Mouse (Mus musculus): ENCODE measurements at regions not wholly inside any gene's neighbourhood (a gene's known extent, or its start where the extent isn't known, plus 50 kb on each side); places are given as distances from the start of the nearest gene placed in this dataset.

GRCm38 (mm10) chr2:51682177-51682576 lies 54.9 kb downstream of the Tas2r134 start:
- no peak for DNase-seq (ENCODE audit: low read depth, low spot score)
- Histone ChIP-seq H3K36me3 (ENCODE audit: control insufficient read depth, insufficient read depth, low read length, poor library complexity, severe bottlenecking) (no peaks in the 10 kb centered on the region), H3K27me3 (ENCODE audit: control insufficient read depth, insufficient read depth, low read length, poor library complexity, severe bottlenecking) (no peaks in the 10 kb centered on the region)

GRCm38 (mm10) chr2:51682745-51683144 lies 55.4 kb downstream of the Tas2r134 start:
- Histone ChIP-seq H3K36me3 (ENCODE audit: control insufficient read depth, insufficient read depth, low read length, poor library complexity, severe bottlenecking) (no peaks in the 10 kb centered on the region), H3K27me3 (ENCODE audit: control insufficient read depth, insufficient read depth, low read length, poor library complexity, severe bottlenecking) (no peaks in the 10 kb centered on the region)
- no peak for DNase-seq (ENCODE audit: low read depth, low spot score)

- H3K27me3 ChIP-seq (ENCODE audit: control insufficient read depth, insufficient read depth, low read length, poor library complexity, severe bottlenecking): no peaks in the 10 kb centered on the region
- no peaks in the 10 kb centered on the region for H3K36me3 ChIP-seq (ENCODE audit: control insufficient read depth, insufficient read depth, low read length, poor library complexity, severe bottlenecking)
- DNase-seq (ENCODE audit: low read depth, low spot score): no peak
Observed at GRCm38 (mm10) chr2:51705110-51705509, 77.8 kb downstream of the Tas2r134 start.

GRCm38 (mm10) chr2:51708701-51709100 lies 81.4 kb downstream of the Tas2r134 start:
- DNase-seq (ENCODE audit: low read depth, low spot score): no peak
- no peaks in the 10 kb centered on the region for H3K27me3 ChIP-seq (ENCODE audit: control insufficient read depth, insufficient read depth, low read length, poor library complexity, severe bottlenecking)
- no peaks in the 10 kb centered on the region for H3K36me3 ChIP-seq (ENCODE audit: control insufficient read depth, insufficient read depth, low read length, poor library complexity, severe bottlenecking)

- H3K36me3 ChIP-seq (ENCODE audit: control insufficient read depth, insufficient read depth, low read length, poor library complexity, severe bottlenecking): no peaks in the 10 kb centered on the region
- H3K27me3 ChIP-seq (ENCODE audit: control insufficient read depth, insufficient read depth, low read length, poor library complexity, severe bottlenecking): no peaks in the 10 kb centered on the region
- DNase-seq (ENCODE audit: low read depth, low spot score): no peak
Observed at GRCm38 (mm10) chr2:51712611-51713010, 85.3 kb downstream of the Tas2r134 start.

- no peak for DNase-seq (ENCODE audit: low read depth, low spot score)
- Histone ChIP-seq H3K27me3 (ENCODE audit: control insufficient read depth, insufficient read depth, low read length, poor library complexity, severe bottlenecking) (no peaks in the 10 kb centered on the region), H3K36me3 (ENCODE audit: control insufficient read depth, insufficient read depth, low read length, poor library complexity, severe bottlenecking) (no peaks in the 10 kb centered on the region)
Observed at GRCm38 (mm10) chr2:51730805-51731204, 103.5 kb downstream of the Tas2r134 start.

GRCm38 (mm10) chr2:51731703-51732102 lies 104.4 kb downstream of the Tas2r134 start:
- Histone ChIP-seq H3K27me3 (ENCODE audit: control insufficient read depth, insufficient read depth, low read length, poor library complexity, severe bottlenecking) (no peaks in the 10 kb centered on the region), H3K36me3 (ENCODE audit: control insufficient read depth, insufficient read depth, low read length, poor library complexity, severe bottlenecking) (no peaks in the 10 kb centered on the region)
- no peak for DNase-seq (ENCODE audit: low read depth, low spot score)

GRCm38 (mm10) chr2:51732355-51732754 lies 105.0 kb downstream of the Tas2r134 start:
- no peaks in the 10 kb centered on the region for H3K36me3 ChIP-seq (ENCODE audit: control insufficient read depth, insufficient read depth, low read length, poor library complexity, severe bottlenecking)
- H3K27me3 ChIP-seq (ENCODE audit: control insufficient read depth, insufficient read depth, low read length, poor library complexity, severe bottlenecking): no peaks in the 10 kb centered on the region
- DNase-seq (ENCODE audit: low read depth, low spot score): no peak

- Histone ChIP-seq H3K27me3 (ENCODE audit: control insufficient read depth, insufficient read depth, low read length, poor library complexity, severe bottlenecking) (no peaks in the 10 kb centered on the region), H3K36me3 (ENCODE audit: control insufficient read depth, insufficient read depth, low read length, poor library complexity, severe bottlenecking) (no peaks in the 10 kb centered on the region)
- DNase-seq (ENCODE audit: low read depth, low spot score): no peak
Observed at GRCm38 (mm10) chr2:51733218-51733617, 105.9 kb downstream of the Tas2r134 start.

GRCm38 (mm10) chr2:51736452-51736851 lies 109.1 kb downstream of the Tas2r134 start:
- no peak for DNase-seq (ENCODE audit: low read depth, low spot score)
- H3K27me3 ChIP-seq (ENCODE audit: control insufficient read depth, insufficient read depth, low read length, poor library complexity, severe bottlenecking): no peaks in the 10 kb centered on the region
- H3K36me3 ChIP-seq (ENCODE audit: control insufficient read depth, insufficient read depth, low read length, poor library complexity, severe bottlenecking): no peaks in the 10 kb centered on the region

- Histone ChIP-seq H3K36me3 (ENCODE audit: control insufficient read depth, insufficient read depth, low read length, poor library complexity, severe bottlenecking) (no peaks in the 10 kb centered on the region), H3K27me3 (ENCODE audit: control insufficient read depth, insufficient read depth, low read length, poor library complexity, severe bottlenecking) (no peaks in the 10 kb centered on the region)
- peak; percentile 3 for DNase-seq (ENCODE audit: low read depth, low spot score)
Observed at GRCm38 (mm10) chr2:51747675-51748319, 120.5 kb downstream of the Tas2r134 start.

GRCm38 (mm10) chr2:51749247-51749646 lies 121.9 kb downstream of the Tas2r134 start:
- Histone ChIP-seq H3K36me3 (ENCODE audit: control insufficient read depth, insufficient read depth, low read length, poor library complexity, severe bottlenecking) (no peaks in the 10 kb centered on the region), H3K27me3 (ENCODE audit: control insufficient read depth, insufficient read depth, low read length, poor library complexity, severe bottlenecking) (no peaks in the 10 kb centered on the region)

GRCm38 (mm10) chr2:51752941-51753564 lies 125.7 kb downstream of the Tas2r134 start:
- Histone ChIP-seq H3K36me3 (ENCODE audit: control insufficient read depth, insufficient read depth, low read length, poor library complexity, severe bottlenecking) (no peaks in the 10 kb centered on the region), H3K27me3 (ENCODE audit: control insufficient read depth, insufficient read depth, low read length, poor library complexity, severe bottlenecking) (no peaks in the 10 kb centered on the region)
- no peak for DNase-seq (ENCODE audit: low read depth, low spot score)

More at GRCm38 (mm10) chr2:51749247-51749646, 121.9 kb downstream of the Tas2r134 start:
- no peak for DNase-seq (ENCODE audit: low read depth, low spot score)

GRCm38 (mm10) chr2:51753565-51754031 lies 126.3 kb downstream of the Tas2r134 start:
- no peak for DNase-seq (ENCODE audit: low read depth, low spot score)
- Histone ChIP-seq H3K27me3 (ENCODE audit: control insufficient read depth, insufficient read depth, low read length, poor library complexity, severe bottlenecking) (no peaks in the 10 kb centered on the region), H3K36me3 (ENCODE audit: control insufficient read depth, insufficient read depth, low read length, poor library complexity, severe bottlenecking) (no peaks in the 10 kb centered on the region)

GRCm38 (mm10) chr2:51757361-51757760 lies 130.1 kb downstream of the Tas2r134 start:
- no peaks in the 10 kb centered on the region for H3K27me3 ChIP-seq (ENCODE audit: control insufficient read depth, insufficient read depth, low read length, poor library complexity, severe bottlenecking)
- H3K36me3 ChIP-seq (ENCODE audit: control insufficient read depth, insufficient read depth, low read length, poor library complexity, severe bottlenecking): no peaks in the 10 kb centered on the region
- no peak for DNase-seq (ENCODE audit: low read depth, low spot score)

Data from splenic B cell, adult 2 months (primary cell).